Mouse (Mus musculus) liver, adult 2 months (tissue): ENCODE measurements around the gene Nnmt.

Source experiments
- CTCF ChIP-seq: fragments of 200-500 bp; IDR thresholded peaks from 2 replicates; pipeline ENCODE4 v1.5.1; 2011; ENCODE audit warnings: low read depth, low read length, control low read depth
- POLR2A ChIP-seq: fragments of 200-500 bp; IDR thresholded peaks from 2 replicates; pipeline ENCODE4 v1.6.1; 2011; ENCODE audit warnings: low read length, control low read depth; ENCODE audit not compliant: insufficient read depth; ENCODE audit errors: extremely low read depth

DNA sequence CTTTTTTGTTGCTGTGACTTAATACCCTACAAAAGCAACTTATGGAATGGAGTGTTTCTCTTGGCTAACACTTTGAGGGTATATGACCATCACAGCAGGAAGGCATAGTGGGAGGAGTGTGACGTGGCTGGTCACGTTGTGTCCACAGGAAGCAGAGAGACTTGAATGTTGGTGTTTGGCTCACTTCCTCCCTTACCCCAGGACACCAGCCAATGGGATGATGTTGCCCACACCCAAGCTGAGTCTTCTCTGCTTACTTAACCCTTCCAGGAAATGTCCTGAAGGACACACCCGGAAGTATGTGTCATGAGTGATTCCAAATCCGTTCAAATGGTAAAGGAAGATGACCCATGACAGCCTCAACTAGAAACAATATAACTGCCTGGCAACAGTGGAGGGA is 4.8 kb upstream of the Nnmt start:
- TF ChIP-seq CTCF (no peak), POLR2A (no peak)
